Mouse (Mus musculus) erythroblast, embryonic 14.5 days (primary cell): ENCODE measurements around the gene Gm45808. TPM values are rescaled to one million over a fixed set of nuclear protein-coding genes. Genes with fewer than 3 reads are reported as not detected.

Experiments
- H3K27me3 ChIP-seq: 2 replicates; pipeline ENCODE4 v1.6.1; 2012; ENCODE audit warnings: inconsistent platforms; ENCODE audit not compliant: control insufficient read depth
- H3K36me3 ChIP-seq: 2 replicates; pipeline ENCODE4 v1.6.1; 2012; ENCODE audit warnings: mild to moderate bottlenecking, inconsistent platforms; ENCODE audit not compliant: control insufficient read depth
- H3K4me1 ChIP-seq: 2 replicates; pipeline ENCODE4 v1.6.1; 2012; ENCODE audit warnings: inconsistent platforms; ENCODE audit not compliant: control insufficient read depth
- H3K4me3 ChIP-seq: replicated peaks from 2 replicates; pipeline ENCODE3; 2012; ENCODE audit warnings: moderate library complexity, mild to moderate bottlenecking, inconsistent platforms
- H3K9me3 ChIP-seq: 2 replicates; pipeline ENCODE4 v1.6.1; 2012; ENCODE audit warnings: low read length, inconsistent platforms, mixed read lengths; ENCODE audit not compliant: control insufficient read depth
- GATA1 ChIP-seq: IDR thresholded peaks from 2 replicates; pipeline ENCODE4 v1.6.1; 2012; ENCODE audit warnings: low read length, inconsistent platforms, mixed read lengths
- TAL1 ChIP-seq: IDR thresholded peaks from 3 replicates; pipeline ENCODE4 v1.6.1; 2012; ENCODE audit warnings: low read length, inconsistent platforms, mixed read lengths
- polyA plus RNA-seq: library from polyadenylated mRNA; stranded (reverse); fragments of >175 nt; gene quantifications from 2 replicates; pipeline ENCODE4 v1.2.3, GENCODE M21; 2012

The Gm45808 gene
- polyA plus RNA-seq, 1 experiment = not detected

- Histone ChIP-seq H3K36me3 (peaks cover 65% of the 10 kb centered on the region), H3K4me1 (peaks cover 58% of the 10 kb centered on the region)
These were observed 29.2 kb downstream of the Gm45808 start for GRCm38 (mm10) chr7:45457204-45458060.

DNA sequence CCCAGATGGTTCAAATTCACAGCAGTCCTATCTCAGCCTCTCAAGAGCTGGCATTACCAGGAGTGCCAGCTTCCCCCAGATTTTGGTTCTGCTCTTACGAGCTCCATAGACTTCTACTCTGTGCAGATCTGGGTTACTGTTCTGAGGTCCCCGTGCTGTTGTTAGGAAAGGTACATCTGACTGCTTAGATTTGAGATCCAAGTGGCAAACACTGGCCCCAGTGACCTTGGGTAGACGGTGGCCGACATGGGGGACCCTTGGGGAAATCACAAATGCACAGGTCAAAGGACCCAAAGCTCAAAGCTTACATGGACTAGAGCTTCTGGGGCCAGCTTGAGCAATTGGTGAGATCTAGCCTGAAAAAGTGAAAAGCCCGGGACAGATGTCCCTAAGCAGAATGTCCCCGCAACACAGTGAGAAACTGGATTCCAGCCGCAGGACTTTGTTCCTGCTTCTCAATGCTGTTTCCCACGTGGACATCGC is 29.8 kb downstream of the Gm45808 start:
- no peaks in the 10 kb centered on the region for H3K9me3 ChIP-seq
- H3K27me3 ChIP-seq = no peaks in the 10 kb centered on the region; the same call in 1 of the 2 replicates
- H3K4me1 ChIP-seq = peaks cover 56% of the 10 kb centered on the region
- H3K36me3 ChIP-seq = peaks cover 59% of the 10 kb centered on the region
- peak overlapping the region; percentile 58 for H3K4me3 ChIP-seq
- TF ChIP-seq GATA1 (no peak), TAL1 (no peak)

More at GRCm38 (mm10) chr7:45457204-45458060, 29.2 kb downstream of the Gm45808 start:
- no peaks in the 10 kb centered on the region for H3K9me3 ChIP-seq
- no peak for TF ChIP-seq GATA1
- no peak for TF ChIP-seq TAL1
- peak overlapping the region; percentile 58 for H3K4me3 ChIP-seq
- H3K27me3 ChIP-seq = no peaks in the 10 kb centered on the region; the same call in 1 of the 2 replicates

- Histone ChIP-seq H3K36me3 (peaks cover 53% of the 10 kb centered on the region), H3K4me3 (peak overlapping the region; percentile 15), H3K27me3 (no peaks in the 10 kb centered on the region; the same call in 1 of the 2 replicates), H3K9me3 (no peaks in the 10 kb centered on the region), H3K4me1 (peaks cover 56% of the 10 kb centered on the region)
- no peak for TF ChIP-seq GATA1
- no peak for TF ChIP-seq TAL1
These were observed 30.5 kb downstream of the Gm45808 start for GRCm38 (mm10) chr7:45455932-45456696.

DNA sequence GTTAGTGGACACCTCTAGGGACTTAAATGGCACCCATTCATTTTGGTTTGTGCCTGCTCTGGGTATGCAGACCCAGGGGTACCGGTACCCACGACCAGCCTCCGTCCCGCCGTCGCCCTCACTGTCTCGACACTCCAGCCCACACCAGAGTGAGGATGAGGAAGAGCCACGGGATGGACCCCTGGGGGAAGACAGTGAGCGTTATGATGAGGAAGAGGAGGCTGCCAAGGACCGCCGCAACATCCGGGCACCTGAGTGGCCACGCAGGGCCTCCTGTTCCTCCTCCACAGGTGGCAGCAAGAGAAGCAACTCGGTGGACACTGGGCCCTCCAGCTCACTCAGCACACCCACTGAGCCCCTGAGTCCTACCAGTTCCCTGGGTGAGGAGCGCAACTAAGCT is 31.6 kb downstream of the Gm45808 start:
- H3K9me3 ChIP-seq = no peaks in the 10 kb centered on the region
- H3K4me1 ChIP-seq = peaks cover 47% of the 10 kb centered on the region
- no peak overlapping the region for H3K4me3 ChIP-seq
- TF ChIP-seq GATA1 = no peak
- TF ChIP-seq TAL1 = no peak
- H3K36me3 ChIP-seq = peaks cover 45% of the 10 kb centered on the region
- no peaks in the 10 kb centered on the region; the same call in 1 of the 2 replicates for H3K27me3 ChIP-seq

- TF ChIP-seq GATA1 = no peak
- TF ChIP-seq TAL1 = no peak
- H3K9me3 ChIP-seq = no peaks in the 10 kb centered on the region
- H3K36me3 ChIP-seq = peaks cover 17% of the 10 kb centered on the region
These were observed 35.1 kb downstream of the Gm45808 start for GRCm38 (mm10) chr7:45451344-45451982.

DNA sequence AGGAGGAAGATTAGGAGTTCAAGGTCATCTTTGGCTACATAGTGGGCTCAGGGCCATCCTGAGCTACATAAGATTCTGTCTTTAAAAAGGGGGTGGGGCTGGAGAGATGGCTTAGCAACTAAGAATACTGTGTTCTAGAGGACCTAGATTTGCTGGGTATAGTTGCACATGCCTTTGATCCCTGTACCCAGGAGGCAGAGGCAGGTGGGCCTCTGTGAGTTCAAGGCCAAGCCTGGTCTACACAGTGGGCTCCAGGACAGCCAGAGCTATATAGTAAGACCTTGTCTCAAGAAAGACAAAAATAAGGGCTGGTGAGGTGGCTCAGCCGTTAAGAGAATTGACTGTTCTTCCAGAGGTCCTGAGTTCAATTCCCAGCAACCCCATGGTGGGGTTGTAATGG is 36.6 kb downstream of the Gm45808 start:
- Histone ChIP-seq H3K36me3 (peaks cover 8% of the 10 kb centered on the region), H3K4me1 (peaks cover 34% of the 10 kb centered on the region)

More at GRCm38 (mm10) chr7:45451344-45451982, 35.1 kb downstream of the Gm45808 start:
- H3K27me3 ChIP-seq = no peaks in the 10 kb centered on the region; the same call in 1 of the 2 replicates
- H3K4me1 ChIP-seq = peaks cover 40% of the 10 kb centered on the region
- H3K4me3 ChIP-seq = peak overlapping the region; percentile 6

DNA sequence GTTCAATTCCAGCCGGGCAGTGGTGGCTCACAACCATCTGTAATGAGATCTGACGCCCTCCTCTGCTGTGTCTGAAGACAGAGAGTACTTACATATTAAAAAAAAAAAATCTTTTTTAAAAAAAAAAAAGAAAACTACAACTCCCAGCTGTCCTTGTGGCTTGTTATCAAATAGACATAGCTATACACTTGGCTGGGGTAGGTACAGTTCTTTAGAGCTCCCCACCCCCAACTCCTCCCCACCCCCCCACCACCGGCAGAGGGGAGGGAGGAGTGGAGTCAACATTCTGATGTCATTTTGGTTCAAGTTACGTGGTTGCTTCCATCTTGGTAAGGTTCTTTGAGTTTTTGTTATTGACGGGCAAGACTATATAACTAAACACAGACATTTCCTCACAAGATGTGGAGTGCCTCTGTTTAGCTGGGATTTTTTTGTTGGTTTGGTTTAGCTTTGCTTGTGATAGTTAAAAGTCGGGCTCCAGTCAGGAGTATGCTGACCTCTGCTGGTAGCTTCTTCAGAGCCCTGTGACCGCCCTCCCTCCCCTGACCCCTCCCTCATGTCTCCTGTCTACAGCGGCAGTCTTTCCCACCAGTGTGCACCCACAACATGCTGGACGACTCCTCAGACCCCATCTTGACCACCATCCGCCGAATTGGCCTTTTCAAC is 39.2 kb downstream of the Gm45808 start:
- Histone ChIP-seq H3K36me3 (no peaks in the 10 kb centered on the region), H3K27me3 (no peaks in the 10 kb centered on the region), H3K4me1 (peaks cover 30% of the 10 kb centered on the region), H3K4me3 (peak overlapping the region; percentile 44), H3K9me3 (no peaks in the 10 kb centered on the region)
- no peak for TF ChIP-seq TAL1
- TF ChIP-seq GATA1 = no peak

More for the DNA sequence above, 36.6 kb downstream of the Gm45808 start:
- Histone ChIP-seq H3K27me3 (no peaks in the 10 kb centered on the region; the same call in 1 of the 2 replicates), H3K4me3 (no peak overlapping the region), H3K9me3 (no peaks in the 10 kb centered on the region)
- TF ChIP-seq TAL1 (no peak), GATA1 (no peak)

DNA sequence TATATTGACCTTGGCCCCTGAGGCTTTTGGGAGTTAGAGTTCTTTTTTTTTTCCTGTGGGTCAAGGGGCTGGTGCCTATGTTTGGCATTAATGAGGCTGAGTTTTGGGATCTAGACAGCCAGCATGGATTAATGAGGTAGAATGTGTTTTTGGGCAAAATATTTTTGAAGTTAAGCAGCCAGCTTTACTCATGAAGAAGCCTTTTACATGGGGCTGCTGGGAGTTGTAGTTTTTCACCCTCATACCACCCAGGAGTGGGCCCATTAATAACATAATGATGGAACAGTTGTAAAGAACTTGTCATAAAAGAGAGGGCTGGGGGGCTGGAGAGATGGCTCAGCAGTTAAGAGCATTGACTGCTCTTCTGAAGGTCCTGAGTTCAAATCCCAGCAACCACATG is 40.0 kb downstream of the Gm45808 start:
- TF ChIP-seq GATA1 (no peak), TAL1 (no peak)
- Histone ChIP-seq H3K36me3 (no peaks in the 10 kb centered on the region), H3K27me3 (no peaks in the 10 kb centered on the region), H3K4me3 (no peak overlapping the region), H3K4me1 (peaks cover 23% of the 10 kb centered on the region), H3K9me3 (no peaks in the 10 kb centered on the region)
